ENCODE assay signal across 13 mouse cellular contexts in the genomic region with DNA sequence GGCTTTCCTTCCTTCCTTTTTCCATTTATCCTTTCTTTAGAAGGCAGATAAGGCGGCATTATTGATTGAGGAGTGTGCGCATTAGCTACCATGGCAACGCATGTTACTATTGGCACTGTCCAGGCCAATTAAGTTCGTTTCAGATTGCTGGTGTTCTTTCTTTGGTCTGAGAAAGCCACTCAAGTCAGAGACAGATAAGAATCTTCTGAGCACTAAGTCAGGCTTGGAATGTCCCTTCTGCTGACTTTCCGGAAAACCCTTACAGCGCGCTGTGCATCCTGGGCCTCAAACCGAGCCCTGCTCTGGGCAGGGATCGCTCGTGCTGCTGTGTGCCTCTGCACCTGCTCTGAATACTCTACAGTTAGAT. TPM values are rescaled to one million over a fixed set of nuclear protein-coding genes. Genes with fewer than 3 reads are reported as not detected.
DNase-seq lines count a peak whose midpoint lies in the region; ATAC-seq and TF ChIP-seq lines count a peak whose summit lies in the region.
"Had no signal": no experiment of that assay in that cellular context is flagged by ENCODE, and none has a peak within 500 bp of the region (broad histone marks: within the 10 kb centered on the region; RNA-seq: fewer than 3 reads in every experiment).

No protein-coding gene starts in this region.

- no peaks in the 10 kb centered on the region for H3K27me3 ChIP-seq in heart, embryonic 12.5 days (replicated peaks)
- H3K27me3 ChIP-seq in heart, embryonic 11.5 days (ENCODE audit: control insufficient read depth, insufficient read depth, low read length), result no peaks in the 10 kb centered on the region
- H3K27me3 ChIP-seq in forebrain, embryonic 10.5 days (ENCODE audit: poor library complexity, severe bottlenecking), result peaks cover 7% of the 10 kb centered on the region; the same call in 1 of the 2 replicates
- H3K27me3 ChIP-seq in hindbrain, postnatal 0 days (ENCODE audit: insufficient read depth, low read length), result no peaks in the 10 kb centered on the region
- H3K27me3 ChIP-seq in neural tube, embryonic 15.5 days (replicated peaks), result no peaks in the 10 kb centered on the region
- H3K27me3 ChIP-seq: heart, embryonic 15.5 days had no signal

- no peaks in the 10 kb centered on the region for H3K36me3 ChIP-seq in heart, embryonic 12.5 days
- no peaks in the 10 kb centered on the region for H3K36me3 ChIP-seq in heart, embryonic 11.5 days (ENCODE audit: control insufficient read depth, insufficient read depth, low read length)
- no peaks in the 10 kb centered on the region for H3K36me3 ChIP-seq in forebrain, embryonic 10.5 days (replicated peaks)
- no peaks in the 10 kb centered on the region for H3K36me3 ChIP-seq in hindbrain, postnatal 0 days (ENCODE audit: insufficient read depth, low read length)
- no peaks in the 10 kb centered on the region for H3K36me3 ChIP-seq in neural tube, embryonic 15.5 days
- H3K36me3 ChIP-seq: heart, embryonic 15.5 days had no signal

- DNase-seq in forebrain, embryonic 10.5 days (ENCODE audit: extremely low spot score, low spot score), result no peak
- no peak for DNase-seq in hindbrain, postnatal 0 days (ENCODE audit: low spot score)
- no peak for DNase-seq in B cell, adult 2 months
- no peak for DNase-seq in cerebellum, postnatal 25 days
- DNase-seq in thymus, postnatal 25 days, result no peak
- DNase-seq: adrenal gland, postnatal 36 days; kidney, postnatal 10 days; lung, adult 18-20 months had no signal

- peaks cover 24% of the 10 kb centered on the region for H3K4me1 ChIP-seq in heart, embryonic 12.5 days (replicated peaks)
- peaks cover 12% of the 10 kb centered on the region for H3K4me1 ChIP-seq in heart, embryonic 11.5 days (ENCODE audit: control insufficient read depth, insufficient read depth, low read length)
- H3K4me1 ChIP-seq in forebrain, embryonic 10.5 days, result peaks cover 70% of the 10 kb centered on the region
- no peaks in the 10 kb centered on the region for H3K4me1 ChIP-seq in hindbrain, postnatal 0 days (ENCODE audit: insufficient read depth, low read length)
- H3K4me1 ChIP-seq in neural tube, embryonic 15.5 days, result peaks cover 8% of the 10 kb centered on the region

- no peak overlapping the region for H3K27ac ChIP-seq in heart, embryonic 12.5 days (ENCODE audit: poor library complexity, severe bottlenecking)
- H3K27ac ChIP-seq in heart, embryonic 11.5 days (ENCODE audit: low read depth, low read length), result no peak overlapping the region
- H3K27ac ChIP-seq in forebrain, embryonic 10.5 days, result peak overlapping the region; percentile 79
- H3K27ac ChIP-seq in hindbrain, postnatal 0 days, result no peak overlapping the region
- no peak overlapping the region for H3K27ac ChIP-seq in neural tube, embryonic 15.5 days (replicated peaks)
- H3K27ac ChIP-seq: heart, embryonic 15.5 days had no signal

- no peak for ATAC-seq in heart, embryonic 12.5 days (ENCODE audit: insufficient number of reproducible peaks, low FRiP score)
- no peak for ATAC-seq in heart, embryonic 11.5 days (replicated peaks; ENCODE audit: insufficient number of reproducible peaks, low FRiP score, low TSS enrichment)
- ATAC-seq in hindbrain, postnatal 0 days, result no peak
- ATAC-seq in neural tube, embryonic 15.5 days (ENCODE audit: low FRiP score), result no peak

- WGBS in heart, embryonic 12.5 days, result 52% methylated on average over 10 of the region's 10 CpGs
- 57% methylated on average over 10 of the region's 10 CpGs for WGBS in heart, embryonic 11.5 days (ENCODE audit: insufficient replicate concordance)
- 34% methylated on average over 10 of the region's 10 CpGs for WGBS in forebrain, embryonic 10.5 days
- WGBS in hindbrain, postnatal 0 days, result 54% methylated on average over 10 of the region's 10 CpGs
- WGBS in neural tube, embryonic 15.5 days, result 52% methylated on average over 10 of the region's 10 CpGs

- no peaks in the 10 kb centered on the region for H3K9me3 ChIP-seq in heart, embryonic 12.5 days (replicated peaks)
- H3K9me3 ChIP-seq in heart, embryonic 11.5 days (replicated peaks; ENCODE audit: control insufficient read depth, low read length), result no peaks in the 10 kb centered on the region
- H3K9me3 ChIP-seq in forebrain, embryonic 10.5 days, result no peaks in the 10 kb centered on the region
- H3K9me3 ChIP-seq in hindbrain, postnatal 0 days (ENCODE audit: low read length), result no peaks in the 10 kb centered on the region
- H3K9me3 ChIP-seq in neural tube, embryonic 15.5 days (replicated peaks), result no peaks in the 10 kb centered on the region
- H3K9me3 ChIP-seq: heart, embryonic 15.5 days had no signal

- H3K4me3 ChIP-seq in heart, embryonic 12.5 days, result no peak overlapping the region
- no peak overlapping the region for H3K4me3 ChIP-seq in heart, embryonic 11.5 days (ENCODE audit: low read depth, low read length)
- peak overlapping the region; percentile 31 for H3K4me3 ChIP-seq in forebrain, embryonic 10.5 days
- no peak overlapping the region for H3K4me3 ChIP-seq in hindbrain, postnatal 0 days (ENCODE audit: low read length)
- H3K4me3 ChIP-seq in neural tube, embryonic 15.5 days (replicated peaks), result no peak overlapping the region
- H3K4me3 ChIP-seq: heart, embryonic 15.5 days; myocyte had no signal

- TF ChIP-seq CTCF in hindbrain, postnatal 0 days (IDR thresholded peaks at IDR 0.05; ENCODE audit: low read depth), result no peak

- H3K4me2 ChIP-seq in heart, embryonic 12.5 days, result 0 out of 2 replicates have a peak overlapping the region, but pooled peaks have one; percentile 4
- H3K4me2 ChIP-seq in heart, embryonic 11.5 days, result no peak overlapping the region
- 0 out of 2 replicates have a peak overlapping the region, but pooled peaks have one; percentile 8 for H3K4me2 ChIP-seq in hindbrain, postnatal 0 days (ENCODE audit: low read depth, low read length)
- peak overlapping the region; percentile 30 for H3K4me2 ChIP-seq in neural tube, embryonic 15.5 days
- H3K4me2 ChIP-seq: heart, embryonic 15.5 days had no signal

- no peak overlapping the region for H3K9ac ChIP-seq in heart, embryonic 12.5 days
- no peak overlapping the region for H3K9ac ChIP-seq in heart, embryonic 11.5 days (ENCODE audit: low read depth, low read length)
- H3K9ac ChIP-seq in hindbrain, postnatal 0 days (replicated peaks; ENCODE audit: low read length), result no peak overlapping the region
- no peak overlapping the region for H3K9ac ChIP-seq in neural tube, embryonic 15.5 days (replicated peaks)
- H3K9ac ChIP-seq: heart, embryonic 15.5 days had no signal

RNA-seq across cellular contexts. Expression of gene Itga6, which starts 4.7 kb away (rescaled TPM):
- polyA plus RNA-seq in heart, embryonic 12.5 days (2016; fragmentation: Nextera tagmentation; extraction: Ambion mirVana), result 115 and 130 TPM in 2 replicates
- polyA plus RNA-seq in heart, embryonic 11.5 days (2014; fragmentation: Nextera tagmentation; extraction: Ambion mirVana), result 128 and 152 TPM in 2 replicates
- polyA plus RNA-seq in forebrain, embryonic 10.5 days (2016; fragmentation: Nextera tagmentation; extraction: Ambion mirVana), result 45.7 and 47.9 TPM in 2 replicates
- 46.7 and 50.0 TPM in 2 replicates for total RNA-seq in hindbrain, postnatal 0 days (2014; rRNA removed)
- 20.0 and 20.7 TPM in 2 replicates for polyA plus RNA-seq in hindbrain, postnatal 0 days (2015; fragmentation: Nextera tagmentation; extraction: Ambion mirVana)
- polyA plus RNA-seq in neural tube, embryonic 15.5 days (2015; fragmentation: Nextera tagmentation; extraction: Ambion mirVana), result 23.1 and 29.3 TPM in 2 replicates
